Comparison of ENCODE assay signal across 22 mouse cellular contexts in the genomic region with DNA sequence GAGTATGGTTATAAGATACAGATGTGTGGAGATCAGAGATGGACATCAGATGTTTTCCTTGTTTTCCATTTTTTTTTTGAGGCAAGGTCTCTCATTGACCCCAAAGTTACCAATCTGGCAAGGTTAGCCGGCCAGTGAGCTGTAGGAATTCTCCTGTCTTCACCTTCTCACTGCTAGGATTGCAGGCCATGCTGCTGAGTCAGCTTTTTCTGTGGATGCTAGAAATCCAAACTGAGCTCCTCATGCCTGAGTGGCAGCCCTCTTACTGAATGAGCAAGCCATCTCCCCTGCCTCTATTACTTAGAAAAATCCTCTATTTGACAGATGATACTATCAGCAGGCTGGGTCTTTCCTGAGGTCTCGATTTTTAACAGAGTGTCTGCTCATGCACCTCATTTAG. TPM values are rescaled to one million over a fixed set of nuclear protein-coding genes. Genes with fewer than 3 reads are reported as not detected.
"Had no signal": no experiment of that assay in that cellular context is flagged by ENCODE, and none has a peak within 500 bp of the region (broad histone marks: within the 10 kb centered on the region; RNA-seq: fewer than 3 reads in every experiment).

No protein-coding gene starts in this region.

- H3K9ac ChIP-seq: heart, embryonic 13.5 days; heart, embryonic 15.5 days; hindbrain, embryonic 13.5 days; hindbrain, embryonic 15.5 days; limb, embryonic 12.5 days; liver, embryonic 13.5 days; liver, embryonic 15.5 days had no signal

- H3K9me3 ChIP-seq: heart, embryonic 13.5 days; heart, embryonic 15.5 days; hindbrain, embryonic 13.5 days; hindbrain, embryonic 15.5 days; limb, embryonic 10.5 days; limb, embryonic 12.5 days; liver, embryonic 13.5 days; liver, embryonic 15.5 days had no signal

- DNase-seq: gastrocnemius, postnatal 14 days; heart, adult 2 months; heart, postnatal 14 days; heart, postnatal 36 days; kidney, adult 18-20 months; kidney, adult 8-10 months; kidney, postnatal 10 days; kidney, postnatal 25 days; kidney, postnatal 4 days; liver; liver, embryonic 13.5 days had no signal

- H3K4me3 ChIP-seq: heart, adult 2 months; heart, embryonic 13.5 days; heart, embryonic 15.5 days; hindbrain, embryonic 13.5 days; hindbrain, embryonic 15.5 days; left cerebral cortex, adult 2 months; limb, embryonic 10.5 days; limb, embryonic 12.5 days; liver, embryonic 13.5 days; liver, embryonic 15.5 days had no signal

- H3K4me1 ChIP-seq: heart, embryonic 13.5 days; heart, embryonic 15.5 days; hindbrain, embryonic 15.5 days; limb, embryonic 12.5 days; liver, embryonic 13.5 days; liver, embryonic 15.5 days had no signal

- H3K27ac ChIP-seq: heart, adult 2 months; heart, embryonic 13.5 days; heart, embryonic 15.5 days; hindbrain, embryonic 13.5 days; hindbrain, embryonic 15.5 days; hindbrain, postnatal 0 days; left cerebral cortex, adult 2 months; limb, embryonic 10.5 days; limb, embryonic 12.5 days; liver, embryonic 13.5 days; liver, embryonic 15.5 days had no signal

RNA-seq across cellular contexts. Expression of a gene that starts 52.1 kb away (rescaled TPM):
- total RNA-seq: gastrocnemius, postnatal 14 days; hindbrain, postnatal 0 days; layer of hippocampus, postnatal 10 days; left cerebral cortex, postnatal 14 days had no signal
